Mouse (Mus musculus) ES-Bruce4 (cell line): ENCODE results near the gene Cd68.
A peak's percentile ranks its signal among the peaks of the same experiment; 100 is the strongest.

Experiments used
- CTCF ChIP-seq: IDR thresholded peaks from one replicate; pipeline ENCODE4 v1.8.1; 2011; ENCODE audit warnings: low read depth, low read length
- EP300 ChIP-seq: IDR thresholded peaks from 2 replicates; pipeline ENCODE4 v1.6.1; 2011; ENCODE audit warnings: low read depth, low read length; ENCODE audit not compliant: insufficient read depth
- POLR2A ChIP-seq: IDR thresholded peaks from one replicate; pipeline ENCODE4 v1.8.1; 2011; ENCODE audit warnings: low read length; ENCODE audit not compliant: insufficient read depth

DNA sequence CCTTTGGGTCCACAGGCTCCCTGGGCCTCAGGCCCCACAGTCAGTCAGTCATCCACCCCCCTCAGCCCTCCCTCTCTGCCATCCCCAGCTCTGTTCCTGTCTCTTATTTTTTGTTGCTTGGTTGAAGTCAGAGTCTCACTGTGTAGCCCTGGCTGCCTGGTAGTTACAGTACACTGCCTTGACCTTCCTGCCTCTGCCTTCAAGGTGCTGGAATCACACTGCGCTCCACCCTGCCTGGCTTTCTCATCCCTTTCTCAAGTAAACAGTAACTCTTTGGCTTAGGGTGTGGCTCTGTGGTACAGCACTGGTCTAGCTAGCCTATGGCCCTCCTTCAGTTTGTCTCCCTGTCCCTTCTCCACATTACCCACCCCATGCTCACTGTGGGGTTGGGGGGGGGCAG is 23.9 kb upstream of the Cd68 start:
- no peak for TF ChIP-seq CTCF
- TF ChIP-seq POLR2A, result no peak
- peak; percentile 92 for TF ChIP-seq EP300
